Mouse (Mus musculus) heart, postnatal 4 days (tissue): ENCODE measurements around the gene Pax8. TPM values are rescaled to one million over a fixed set of nuclear protein-coding genes. Genes with fewer than 3 reads are reported as not detected.
A peak's percentile ranks its signal among the peaks of the same experiment; 100 is the strongest.

Source experiments
- DNase-seq: peaks from one replicate; pipeline ENCODE4 v3.0.0; 2021
- total RNA-seq, 2 experiments: library from RNA; stranded (reverse); gene quantifications; 2 replicates each; pipeline ENCODE4 v1.2.3; 2021

The Pax8 gene
- total RNA-seq, 2 experiments from 2014 or later = not detected

- DNase-seq = no peak
Measured at GRCm38 (mm10) chr2:24460808-24461127, 14.6 kb downstream of the Pax8 start.

- DNase-seq = no peak
Measured at GRCm38 (mm10) chr2:24460112-24460807, 15.1 kb downstream of the Pax8 start.

GRCm38 (mm10) chr2:24456841-24457240 lies 18.6 kb downstream of the Pax8 start:
- DNase-seq = no peak

- DNase-seq = no peak
Measured at GRCm38 (mm10) chr2:24455057-24455855, 20.1 kb downstream of the Pax8 start.

GRCm38 (mm10) chr2:24454429-24455011 lies 20.9 kb downstream of the Pax8 start:
- no peak for DNase-seq

- peak; percentile 37 for DNase-seq
Measured at GRCm38 (mm10) chr2:24453206-24453605, 22.2 kb downstream of the Pax8 start.

- DNase-seq = no peak
Measured at GRCm38 (mm10) chr2:24449111-24449510, 26.3 kb downstream of the Pax8 start.

- no peak for DNase-seq
Measured at GRCm38 (mm10) chr2:24443256-24443790, 32.1 kb downstream of the Pax8 start.

- DNase-seq = no peak
Measured at GRCm38 (mm10) chr2:24442303-24442925, 33.0 kb downstream of the Pax8 start.

- no peak for DNase-seq
Measured at GRCm38 (mm10) chr2:24441899-24442298, 33.5 kb downstream of the Pax8 start.

- DNase-seq = no peak
Measured at GRCm38 (mm10) chr2:24440056-24440455, 35.3 kb downstream of the Pax8 start.

GRCm38 (mm10) chr2:24435699-24436098 lies 39.7 kb downstream of the Pax8 start:
- no peak for DNase-seq

GRCm38 (mm10) chr2:24434670-24435069 lies 40.7 kb downstream of the Pax8 start:
- no peak for DNase-seq

- DNase-seq = no peak
Measured at GRCm38 (mm10) chr2:24429806-24430205, 45.6 kb downstream of the Pax8 start.

- no peak for DNase-seq
Measured at GRCm38 (mm10) chr2:24427866-24428675, 47.3 kb downstream of the Pax8 start.

GRCm38 (mm10) chr2:24425630-24426029 lies 49.8 kb downstream of the Pax8 start:
- DNase-seq = no peak

- DNase-seq = no peak
Measured at GRCm38 (mm10) chr2:24422815-24423214, 52.6 kb downstream of the Pax8 start.

- no peak for DNase-seq
Measured at GRCm38 (mm10) chr2:24421211-24421863, 54.1 kb downstream of the Pax8 start.

GRCm38 (mm10) chr2:24417564-24417963 lies 57.8 kb downstream of the Pax8 start:
- DNase-seq = no peak

GRCm38 (mm10) chr2:24417106-24417505 lies 58.3 kb downstream of the Pax8 start:
- DNase-seq = no peak

GRCm38 (mm10) chr2:24416668-24417067 lies 58.7 kb downstream of the Pax8 start:
- peak; percentile 11 for DNase-seq
